Mouse (Mus musculus) CH12.LX (cell line): ENCODE measurements at regions not wholly inside any gene's neighbourhood (a gene's known extent, or its start where the extent isn't known, plus 50 kb on each side); places are given as distances from the start of the nearest gene placed in this dataset.

Experiments
- EP300 ChIP-seq: IDR thresholded peaks from 2 replicates; pipeline ENCODE4 v1.6.1; 2011; ENCODE audit warnings: low read length, improper control_type of control experiment
- TCF12 ChIP-seq: IDR thresholded peaks from 2 replicates; pipeline ENCODE4 v1.6.1; 2014; ENCODE audit warnings: low read depth, mild to moderate bottlenecking, inconsistent platforms, low read length, improper control_type of control experiment
- USF2 ChIP-seq: conservative IDR thresholded peaks from 2 replicates; pipeline ENCODE4 v1.6.1; 2011; ENCODE audit warnings: low read depth, low read length, improper control_type of control experiment

- no peak for TF ChIP-seq USF2
- TF ChIP-seq TCF12, result no peak
- no peak for TF ChIP-seq EP300
These were observed 935.9 kb upstream of the Acvr2a start for GRCm38 (mm10) chr2:47878002-47878401.
